Mouse (Mus musculus): ENCODE data around the gene Sh3pxd2a.

Gene Sh3pxd2a

DNA sequence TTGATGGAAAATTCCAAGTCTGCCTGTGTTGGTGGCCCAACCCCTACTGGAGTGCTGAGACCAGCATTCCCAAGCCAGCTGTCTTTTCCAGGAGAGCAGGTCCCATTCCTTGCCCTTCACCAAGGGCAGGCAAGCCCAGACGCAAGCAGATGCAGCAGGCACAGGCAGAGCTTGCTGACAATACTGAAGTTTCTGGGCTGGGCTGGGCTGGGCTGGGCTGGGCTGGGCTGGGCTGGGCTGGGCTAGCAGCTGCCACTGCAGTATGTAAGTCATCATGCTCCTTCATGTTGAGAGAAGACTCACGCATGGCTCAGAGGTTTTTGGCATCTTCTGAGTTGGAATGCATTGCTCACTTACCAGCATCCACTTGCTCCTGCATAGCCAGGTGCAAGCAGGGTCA lies 27.7 kb upstream of the Sh3pxd2a start:
- in situ Hi-C loops (cut with MboI, MseI), result no loop called here

DNA sequence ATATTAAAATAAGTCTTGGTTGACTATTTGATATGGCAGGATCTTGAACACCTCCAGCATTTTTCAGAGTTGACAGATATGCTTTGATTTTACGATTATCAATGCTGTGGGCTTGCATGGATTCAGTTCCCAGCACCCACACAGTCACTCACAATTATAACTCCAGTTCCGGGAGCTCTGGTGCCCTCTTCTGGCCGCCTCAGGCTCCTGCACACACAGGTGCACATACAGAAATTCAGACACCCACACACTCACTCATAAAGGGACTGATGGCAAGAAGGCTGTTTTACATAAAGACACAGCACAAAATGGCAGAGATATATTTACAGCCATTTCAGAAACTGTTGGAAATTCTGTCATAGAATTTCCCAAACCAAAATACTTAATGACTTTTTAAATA lies 25.0 kb upstream of the Sh3pxd2a start:
- in situ Hi-C loops (cut with MboI, MseI), result loop anchor here (5.0 kb wide), 1 partner anchor 132 kb away; no protein-coding TSS in a partner anchor

DNA sequence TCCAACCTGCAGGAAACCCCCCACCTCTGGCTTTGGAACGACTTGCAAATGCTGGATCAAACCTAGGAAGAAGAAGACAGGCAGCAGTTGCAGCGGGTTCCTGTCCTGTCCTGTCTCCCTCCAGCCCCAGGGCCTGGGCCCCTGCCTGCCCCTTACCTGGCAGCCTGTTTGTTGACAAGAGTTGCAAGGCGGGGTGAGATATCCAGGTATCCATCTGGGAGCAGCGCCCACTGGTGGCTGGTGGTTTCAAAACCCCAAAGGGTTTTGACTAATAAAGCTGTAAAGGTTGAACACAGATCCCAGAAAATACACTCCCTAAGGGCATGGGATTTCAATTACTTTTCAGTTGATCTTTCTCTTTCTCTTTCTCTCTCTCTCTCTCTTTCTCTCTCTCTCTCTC lies 24.0 kb upstream of the Sh3pxd2a start:
- in situ Hi-C loops (cut with MboI, MseI), result loop anchor here (5.0 kb wide), 1 partner anchor 131 kb away; no protein-coding TSS in a partner anchor

DNA sequence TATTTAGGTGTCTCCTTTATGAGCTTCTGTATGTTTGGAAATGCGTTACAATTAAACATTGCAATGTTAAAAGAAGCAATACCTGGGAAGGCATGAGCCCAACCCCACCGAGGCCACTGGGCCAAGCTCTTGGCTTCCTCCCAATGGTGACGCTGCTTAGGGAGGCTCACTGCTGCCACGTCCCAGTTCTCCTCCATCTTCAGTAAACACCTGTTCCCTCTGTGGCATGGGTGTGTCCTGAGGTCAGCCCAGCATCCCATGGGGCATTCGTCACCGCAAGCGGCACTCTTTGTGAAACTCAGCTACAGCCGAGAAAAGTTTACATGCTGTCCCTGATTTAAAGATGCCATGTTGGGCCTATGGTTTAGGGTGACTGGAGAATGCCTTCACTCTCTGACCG lies 23.4 kb upstream of the Sh3pxd2a start:
- in situ Hi-C loops (cut with MboI, MseI), result loop anchor here (5.0 kb wide), 1 partner anchor 130 kb away; no protein-coding TSS in a partner anchor

DNA sequence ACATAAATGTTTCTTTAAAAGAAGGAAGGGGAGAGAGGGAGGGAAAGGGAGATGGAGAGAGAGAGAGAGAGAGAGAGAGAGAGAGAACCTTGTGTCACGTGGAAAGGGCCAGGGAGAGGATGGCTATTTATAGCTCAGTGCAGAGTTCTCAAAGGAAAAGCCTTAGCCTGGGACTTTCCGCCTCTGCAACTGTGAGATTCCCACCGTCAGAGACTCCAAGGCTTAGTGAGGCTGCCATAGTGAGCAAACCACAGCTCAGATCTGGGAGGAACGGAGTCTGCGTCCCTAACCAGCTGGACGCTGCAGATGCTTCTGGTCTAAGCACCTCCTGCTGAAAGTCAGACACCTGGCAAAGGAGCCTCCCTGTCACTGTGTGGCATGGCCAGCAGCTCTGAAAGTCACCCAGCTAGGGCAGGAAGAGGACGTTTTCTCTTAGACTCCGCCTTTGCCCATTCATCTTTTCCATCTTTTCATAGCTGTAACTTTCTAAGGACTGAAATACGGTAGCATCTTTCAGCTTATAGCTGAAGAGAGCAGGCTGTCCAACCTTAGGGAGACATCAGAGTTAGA lies 21.9 kb upstream of the Sh3pxd2a start:
- in situ Hi-C loops (cut with MboI, MseI), result loop anchor here (5.0 kb wide), 1 partner anchor 129 kb away; no protein-coding TSS in a partner anchor

DNA sequence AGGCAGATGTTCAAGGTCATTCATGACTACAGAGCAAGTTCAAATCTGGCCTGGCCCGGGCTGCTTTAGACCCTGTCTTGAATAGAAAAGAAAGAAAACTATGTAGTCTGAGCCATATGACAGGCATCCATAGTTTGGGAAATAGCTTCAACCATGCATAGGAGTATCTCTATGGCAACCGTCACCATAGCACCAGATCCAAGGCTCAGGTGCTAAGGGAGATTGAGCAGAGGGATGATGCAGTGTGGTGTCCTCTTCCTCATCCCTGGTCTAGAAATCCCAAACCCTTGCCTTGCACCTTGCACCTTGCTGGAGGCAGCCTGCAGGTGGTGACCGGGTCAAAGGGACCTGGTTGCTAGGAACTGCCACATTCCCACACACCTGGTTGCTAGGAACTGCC lies 19.9 kb upstream of the Sh3pxd2a start:
- in situ Hi-C loops (cut with MboI, MseI), result no loop called here

DNA sequence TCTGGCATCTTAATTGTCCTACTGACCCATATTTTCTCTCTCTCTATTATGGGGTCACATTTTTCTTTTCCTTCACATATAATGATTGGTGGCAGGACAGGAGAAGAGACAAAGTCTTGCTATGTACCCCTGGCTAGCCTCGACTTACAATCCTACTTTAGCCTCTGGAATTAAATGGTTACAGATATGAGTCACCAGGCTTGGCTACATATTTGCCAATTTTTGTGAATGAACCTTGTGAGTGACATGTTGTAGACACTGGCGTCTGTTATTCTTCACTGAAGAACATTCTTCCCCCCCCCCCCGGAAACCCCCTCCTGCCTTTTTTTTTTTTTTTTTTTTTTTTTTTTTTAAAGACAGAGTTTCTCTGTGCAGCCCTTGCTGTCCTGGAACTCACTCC lies 19.1 kb upstream of the Sh3pxd2a start:
- in situ Hi-C loops (cut with MboI, MseI), result no loop called here

DNA sequence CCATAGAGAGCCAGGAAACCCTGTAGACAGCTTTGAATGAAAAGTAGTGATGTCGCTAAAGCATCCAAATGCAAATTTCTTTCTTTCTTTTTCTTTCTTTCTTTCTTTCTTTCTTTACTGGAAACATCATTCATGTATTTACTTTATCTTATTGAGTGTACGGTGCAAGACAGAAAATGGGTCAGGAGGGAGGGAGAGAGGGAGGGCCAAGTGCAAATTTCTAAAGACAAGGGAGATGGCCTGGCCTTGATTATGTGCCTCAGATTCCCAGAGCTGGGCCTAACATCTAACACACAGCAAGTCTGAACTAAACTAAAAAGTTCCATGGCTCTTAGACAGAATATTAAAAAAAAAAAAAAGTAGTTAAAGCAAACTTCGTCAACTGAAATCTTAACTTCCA lies 9.3 kb upstream of the Sh3pxd2a start:
- in situ Hi-C loops (cut with MboI, MseI), result no loop called here

DNA sequence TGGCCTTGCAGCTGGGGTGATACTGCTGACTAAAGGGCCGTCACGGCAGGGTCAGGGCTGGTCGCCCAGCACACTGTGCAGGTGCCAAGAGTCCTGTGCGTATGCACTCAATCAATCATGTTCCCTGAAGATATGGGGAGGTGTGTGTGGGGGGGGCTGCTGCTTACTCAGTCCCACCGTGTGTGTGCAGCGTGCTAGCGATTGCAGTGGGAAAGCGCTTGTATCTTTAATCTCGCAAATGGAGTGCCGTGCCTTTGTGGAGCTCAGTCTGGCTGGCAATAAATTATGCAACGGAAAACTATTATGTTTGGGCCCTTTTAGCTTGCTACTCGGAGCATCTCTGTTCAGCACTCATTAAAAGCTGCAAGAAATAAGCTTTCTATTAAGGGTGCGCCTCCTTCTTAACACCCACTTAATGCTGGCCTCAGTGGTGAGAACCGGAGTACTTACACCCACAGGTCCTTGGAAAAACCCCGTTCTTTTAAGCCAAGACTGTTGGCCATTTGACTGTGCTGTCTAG lies 8.7 kb upstream of the Sh3pxd2a start:
- in situ Hi-C loops (cut with MboI, MseI), result no loop called here

DNA sequence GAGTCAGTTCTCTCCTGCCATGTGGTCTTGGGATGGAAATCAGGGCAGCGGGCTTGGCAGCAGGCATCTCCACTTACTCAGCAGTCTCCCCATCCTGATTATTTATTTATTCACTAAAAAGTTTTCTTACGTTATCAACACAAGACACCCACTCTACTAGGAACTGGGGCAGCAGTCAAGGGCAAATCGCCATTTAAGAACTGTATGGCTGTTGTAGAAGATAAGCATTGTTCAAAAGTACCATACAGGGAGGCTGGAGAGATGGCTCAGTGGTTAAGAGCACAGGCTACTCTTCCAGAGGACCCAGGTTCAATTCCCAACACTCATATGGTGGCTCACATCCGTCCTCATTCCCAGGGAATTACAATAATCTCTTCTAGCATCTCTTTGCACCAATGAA lies 7.6 kb upstream of the Sh3pxd2a start:
- in situ Hi-C loops (cut with MboI, MseI), result no loop called here

DNA sequence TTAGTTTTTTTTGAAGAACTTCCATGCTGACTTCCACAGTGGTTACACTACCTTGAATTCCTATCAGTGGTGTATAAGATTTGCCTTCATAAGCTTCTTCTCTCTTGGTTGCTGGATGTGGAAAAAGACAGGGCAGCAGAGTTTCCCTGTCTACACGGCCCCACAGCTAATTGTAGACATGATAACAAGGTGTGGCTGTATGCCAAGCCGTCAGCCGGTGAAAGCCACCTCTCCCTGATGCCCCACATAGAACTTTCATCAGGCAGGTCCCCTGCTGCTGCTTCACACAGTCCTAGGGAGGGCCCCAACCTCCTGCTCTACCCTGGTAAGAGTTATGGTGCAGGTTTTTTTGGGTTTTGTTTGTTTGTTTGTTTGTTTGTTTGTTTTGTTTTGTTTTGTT lies 4.5 kb upstream of the Sh3pxd2a start:
- in situ Hi-C loops (cut with MboI, MseI), result no loop called here

DNA sequence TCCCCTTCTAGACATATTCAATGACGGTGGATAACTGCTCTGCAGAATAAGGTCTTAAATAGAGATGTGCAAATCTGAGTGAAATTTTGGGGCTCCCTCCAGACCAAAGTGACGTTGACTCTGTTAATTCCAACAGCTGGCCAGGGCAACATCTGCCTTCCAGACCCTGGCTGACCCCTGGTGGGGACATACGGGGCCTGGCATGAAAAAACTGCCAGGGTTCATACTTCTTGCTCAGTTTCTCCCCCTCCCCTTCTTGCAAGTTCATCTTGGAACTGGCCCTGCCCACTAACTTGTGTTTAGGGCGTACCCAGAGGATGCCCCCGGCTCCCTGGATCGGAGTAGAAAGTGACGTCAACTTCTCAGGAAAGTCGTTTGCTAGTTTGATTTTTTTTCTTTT lies 2.6 kb upstream of the Sh3pxd2a start:
- in situ Hi-C loops (cut with MboI, MseI), result no loop called here

DNA sequence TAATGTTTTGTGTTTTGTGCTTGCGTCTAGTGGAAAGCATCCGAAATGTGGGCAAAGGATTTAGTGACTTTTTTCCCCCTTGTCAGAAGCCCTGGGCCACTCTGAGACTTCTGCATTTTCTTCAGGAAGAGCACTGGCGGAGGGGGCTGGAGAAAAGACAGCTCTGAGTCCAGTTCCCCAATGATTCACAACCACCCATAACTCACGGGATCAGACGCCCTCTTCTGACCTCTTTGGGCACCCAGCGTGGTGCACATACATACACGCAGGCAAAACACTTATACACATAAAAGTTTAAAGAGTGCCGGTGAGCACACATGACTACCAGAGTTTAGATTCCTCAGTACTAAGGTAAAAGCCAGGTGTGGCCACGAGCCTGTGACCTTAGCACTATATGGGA lies 1.3 kb upstream of the Sh3pxd2a start:
- in situ Hi-C loops (cut with MboI, MseI), result no loop called here

DNA sequence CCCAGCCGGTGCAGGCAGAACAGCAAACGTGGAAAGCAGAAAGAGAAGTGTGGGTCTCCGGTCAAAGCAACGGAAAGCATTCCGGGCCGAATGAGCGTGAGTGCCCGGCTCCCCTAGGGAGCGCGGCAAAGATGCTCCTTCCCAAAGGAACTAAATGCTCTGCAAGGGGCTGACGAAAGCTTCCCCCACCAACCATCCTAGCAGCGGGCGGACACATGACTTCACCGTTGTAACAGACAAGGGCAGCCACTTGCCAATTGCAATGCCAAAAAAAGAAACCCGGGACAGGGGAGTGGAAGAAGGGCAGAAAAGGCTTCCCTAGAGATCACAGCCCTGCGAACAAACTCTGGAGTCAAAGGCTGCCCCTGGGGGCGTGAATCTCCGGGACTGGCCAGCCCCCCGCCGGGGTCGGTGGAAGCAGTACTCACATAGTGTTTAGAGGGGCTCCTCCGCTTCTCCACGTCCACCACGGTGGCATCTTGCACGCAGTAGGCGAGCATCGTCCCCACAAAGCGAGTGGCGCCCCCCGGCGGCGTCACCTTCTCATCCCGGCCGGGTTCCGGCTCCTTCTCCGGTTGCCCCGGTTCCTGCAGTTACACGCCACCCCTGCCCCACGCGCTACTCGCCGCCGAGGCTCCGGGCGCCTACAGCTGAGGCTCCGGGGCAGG lies 431 bp downstream of the Sh3pxd2a start:
- in situ Hi-C loops (cut with MboI, MseI), result no loop called here

DNA sequence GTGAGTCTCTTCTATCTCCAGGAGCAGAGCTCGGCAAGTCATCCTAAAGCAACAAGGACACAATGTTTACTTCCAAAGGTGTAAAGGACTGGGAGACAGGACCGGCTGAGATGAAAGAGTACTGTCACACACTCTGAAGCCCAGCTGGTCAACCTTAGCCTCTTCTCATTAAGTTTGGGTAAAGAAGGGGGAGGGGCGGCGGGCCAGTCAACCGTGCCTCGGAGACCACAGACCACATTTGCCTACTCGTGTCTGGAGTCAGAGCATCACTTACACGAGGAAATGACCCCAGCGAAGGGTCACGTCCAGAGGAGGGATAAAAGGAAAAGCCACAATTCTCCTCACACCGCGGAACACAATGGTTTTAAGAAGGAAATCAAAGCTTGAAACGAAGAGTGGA lies 995 bp downstream of the Sh3pxd2a start:
- in situ Hi-C loops (cut with MboI, MseI), result no loop called here

DNA sequence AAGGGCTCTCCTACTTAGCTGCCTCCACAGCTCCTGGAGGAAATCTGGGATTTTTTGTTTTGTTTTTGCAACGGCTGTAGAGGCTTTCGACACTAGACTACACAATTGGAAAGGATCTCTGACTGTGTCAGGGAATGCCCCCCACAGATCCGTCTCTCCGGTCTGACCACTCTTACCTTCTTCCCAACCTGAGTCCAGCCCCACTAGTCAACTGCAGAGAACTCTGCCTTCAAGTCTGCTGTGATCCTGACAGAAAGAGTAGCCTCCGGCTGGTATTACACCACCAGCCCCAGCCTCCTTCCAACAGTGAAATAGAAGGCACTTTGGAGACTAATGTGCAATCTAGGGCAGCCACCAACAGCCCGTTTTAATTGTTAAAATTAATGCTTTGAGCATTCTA lies 1.5 kb downstream of the Sh3pxd2a start:
- in situ Hi-C loops (cut with MboI, MseI), result no loop called here

DNA sequence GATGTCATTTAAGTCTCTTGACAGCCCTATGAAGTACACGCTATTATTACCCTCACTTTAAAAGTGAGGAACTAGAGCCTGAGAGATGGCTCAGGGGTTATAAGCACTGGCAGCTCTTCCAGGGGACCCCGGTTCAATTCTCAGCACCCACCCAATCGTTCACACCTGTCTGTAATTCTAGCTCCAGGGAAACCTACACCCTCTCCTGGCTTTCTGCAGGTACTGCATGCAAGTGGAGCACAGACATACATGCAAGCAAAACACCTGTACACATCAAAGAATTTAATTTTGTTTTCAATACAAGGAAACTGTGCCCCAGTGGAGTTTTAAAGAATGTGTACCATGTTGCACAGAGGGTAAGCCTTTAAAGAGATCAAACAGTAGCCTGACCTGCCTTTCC lies 2.4 kb downstream of the Sh3pxd2a start:
- in situ Hi-C loops (cut with MboI, MseI), result no loop called here

DNA sequence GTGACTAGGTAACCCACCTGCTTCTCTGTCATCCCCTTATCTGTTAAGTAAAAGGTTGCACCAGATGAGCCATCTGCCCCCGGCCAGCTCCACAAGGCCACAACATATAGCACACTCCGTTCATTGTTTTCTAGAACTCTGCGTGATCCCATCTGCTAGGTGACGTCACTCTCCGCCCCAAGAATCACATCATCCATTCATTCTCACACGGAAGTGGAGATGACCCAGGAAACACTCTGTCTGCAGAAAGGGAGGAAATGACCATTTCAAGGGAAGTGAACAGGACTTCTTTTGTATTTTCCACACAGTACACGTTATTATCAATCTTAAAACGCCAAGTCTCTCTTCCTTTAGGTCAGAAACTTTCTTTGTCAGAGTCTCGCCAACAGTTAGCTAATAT lies 2.8 kb downstream of the Sh3pxd2a start:
- in situ Hi-C loops (cut with MboI, MseI), result no loop called here

DNA sequence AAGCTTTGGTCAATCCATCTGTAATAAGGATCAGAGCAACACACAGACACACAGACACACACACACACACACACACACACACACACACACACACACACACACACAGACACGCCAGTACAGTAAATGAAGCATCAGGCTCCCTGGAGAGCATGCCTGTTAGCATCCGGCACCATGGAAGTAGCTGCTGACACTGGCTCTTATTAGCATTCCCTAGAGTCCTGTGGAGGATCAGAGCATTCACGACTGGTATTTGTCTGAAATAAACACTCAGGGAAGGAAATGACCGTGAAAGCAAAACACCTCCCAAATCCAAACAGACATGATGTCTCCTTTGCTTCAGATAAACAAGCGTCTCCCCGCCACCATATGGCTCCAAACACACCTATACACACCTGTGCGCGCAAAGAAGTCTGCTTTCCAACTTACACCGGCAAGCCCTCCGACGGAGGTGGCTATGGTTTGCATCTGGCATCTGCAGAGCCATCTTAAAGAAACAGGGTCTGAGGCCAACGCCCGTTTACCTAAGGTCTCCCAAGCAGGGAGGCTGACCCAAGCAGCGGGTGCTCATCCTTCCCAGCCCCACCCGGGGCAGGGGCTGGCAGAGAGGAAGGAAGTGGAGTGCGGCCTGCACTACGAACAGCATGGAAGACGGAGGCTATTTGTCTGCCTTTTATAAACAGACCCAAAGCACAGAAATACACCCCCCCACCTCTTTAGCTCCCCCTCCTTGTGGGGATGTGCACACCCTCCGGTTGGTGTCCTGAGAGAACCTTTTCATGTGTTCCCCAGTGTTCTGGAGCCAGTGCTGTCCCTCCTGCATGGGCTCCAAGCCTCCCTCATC lies 3.9 kb downstream of the Sh3pxd2a start:
- in situ Hi-C loops (cut with MboI, MseI), result no loop called here

DNA sequence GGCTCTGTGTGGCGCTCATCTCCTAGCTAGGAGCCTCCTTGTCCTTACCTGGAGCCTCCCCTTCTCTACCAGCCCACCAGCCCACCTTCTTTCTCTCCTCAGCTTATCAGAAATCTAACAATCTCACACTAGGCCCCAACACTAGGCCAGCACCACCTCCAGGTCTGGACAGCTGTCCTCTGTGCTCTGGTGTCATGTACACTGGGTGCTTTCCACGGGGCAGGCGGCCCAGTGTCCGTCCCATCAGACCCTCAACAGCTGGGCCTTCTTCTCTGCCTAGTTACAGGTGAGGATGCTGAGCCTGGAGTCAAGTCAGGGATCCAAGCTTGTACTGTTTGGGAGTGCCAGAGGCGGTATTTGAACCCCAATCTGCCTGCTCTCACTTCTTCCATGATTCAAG lies 5.0 kb downstream of the Sh3pxd2a start:
- in situ Hi-C loops (cut with MboI, MseI), result loop anchor here (10.0 kb wide), 1 partner anchor 1414 kb away; the partner anchor contains the start of genes Ldb1 and Pprc1

DNA sequence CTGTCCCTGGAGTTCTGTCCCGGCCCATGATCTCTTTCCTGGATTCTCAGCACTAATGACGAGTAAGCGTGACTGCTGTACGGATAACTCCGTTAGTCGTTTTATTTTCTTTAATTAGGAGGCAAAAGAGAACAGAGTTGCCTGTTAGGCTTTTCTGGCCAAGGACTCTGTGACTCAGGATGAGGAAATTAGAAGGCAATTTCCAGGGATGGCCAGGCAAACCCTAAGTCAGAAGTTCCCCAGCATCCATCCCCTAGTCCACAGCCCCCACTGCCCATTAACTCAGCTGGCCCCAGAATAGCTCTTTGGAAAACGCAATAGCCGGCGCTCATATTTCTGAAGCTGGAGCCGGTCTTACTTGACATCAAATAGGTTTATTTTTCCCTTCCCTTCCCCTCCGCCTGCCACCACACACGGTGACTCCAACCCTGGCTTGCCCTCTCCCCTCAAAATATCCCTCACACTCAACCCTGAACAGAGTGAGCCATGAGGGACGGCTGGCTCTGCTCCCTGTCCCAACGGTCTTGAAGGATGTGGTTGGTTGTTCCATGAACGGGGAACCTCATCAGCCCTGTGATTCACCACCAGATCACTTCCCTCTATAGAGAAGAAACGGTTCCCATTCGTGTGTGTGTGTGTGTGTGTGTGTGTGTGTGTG lies 5.6 kb downstream of the Sh3pxd2a start:
- in situ Hi-C loops (cut with MboI, MseI), result loop anchor here (10.0 kb wide), 1 partner anchor 1414 kb away; the partner anchor contains the start of genes Ldb1 and Pprc1

Measured in T-helper 1 cell (primary cell).